Mouse (Mus musculus): ENCODE measurements at regions not wholly inside any gene's neighbourhood (a gene's known extent, or its start where the extent isn't known, plus 50 kb on each side); places are given as distances from the start of the nearest gene placed in this dataset.

DNA sequence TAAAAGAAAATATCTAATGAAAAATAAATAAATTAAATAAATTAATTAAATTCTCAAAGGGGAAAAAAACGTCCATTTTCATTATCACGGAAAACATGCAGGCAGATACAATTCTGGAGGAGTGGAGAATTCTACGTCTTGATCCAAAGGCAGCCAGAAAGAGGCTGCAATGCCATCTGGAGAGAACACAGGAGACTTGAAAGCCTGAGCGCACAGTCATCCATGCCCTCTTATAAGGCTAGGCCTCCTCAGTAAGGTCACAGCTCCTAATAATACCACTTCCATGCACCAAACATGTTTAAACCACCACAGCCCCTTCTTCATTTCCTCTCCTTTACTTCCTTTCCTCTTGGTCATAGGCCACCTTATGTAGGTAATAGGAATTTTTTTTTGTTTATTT is 307.1 kb downstream of the Etv1 start:
- no peak for DNase-seq

GRCm38 (mm10) chr12:39094638-39095230 is 315.6 kb downstream of the Etv1 start:
- no peak for DNase-seq

- no peak for DNase-seq
Measured at GRCm38 (mm10) chr12:39123391-39124095, 344.4 kb downstream of the Etv1 start.

DNA sequence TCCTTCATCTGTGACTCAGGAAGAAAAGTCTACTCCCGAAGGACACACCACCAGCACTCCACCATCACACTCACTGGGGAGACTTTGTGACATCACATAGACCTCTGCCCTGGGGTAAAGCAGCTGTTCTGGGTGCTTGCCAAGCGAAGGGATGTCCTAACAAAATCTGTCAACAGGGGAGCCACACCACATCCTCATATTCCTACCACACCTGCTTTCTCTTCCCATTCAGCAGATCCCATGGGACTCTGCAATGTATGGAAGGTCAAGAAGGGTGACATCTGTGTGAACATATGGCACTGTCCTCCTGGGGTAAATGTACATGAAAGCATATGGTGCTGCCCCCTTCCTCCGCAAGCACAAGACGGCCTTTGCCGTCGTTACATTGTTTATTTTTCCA is 375.5 kb downstream of the Etv1 start:
- DNase-seq = no peak

DNA sequence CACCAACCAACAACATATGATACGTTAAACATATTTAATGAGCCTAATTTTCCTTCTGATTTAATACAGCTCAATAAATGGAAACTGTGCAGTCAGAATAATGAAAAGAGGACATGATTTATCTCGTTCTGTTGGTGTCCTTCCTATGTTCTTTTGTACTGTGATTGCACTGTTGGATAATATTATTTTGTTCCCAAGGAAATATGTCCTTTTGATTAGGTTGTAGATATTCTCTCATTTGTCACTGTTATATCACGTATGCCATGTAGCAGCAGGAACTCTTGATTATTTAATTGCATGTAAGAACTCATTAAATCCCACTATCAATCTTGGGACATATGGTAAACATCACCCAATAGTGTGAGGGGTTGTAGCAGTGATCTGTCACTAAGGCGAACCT is 397.8 kb downstream of the Etv1 start:
- no peak for DNase-seq

GRCm38 (mm10) chr12:39224073-39224472 is 444.9 kb downstream of the Etv1 start:
- no peak for DNase-seq

- DNase-seq = no peak
Measured at GRCm38 (mm10) chr12:39256605-39257004, 477.4 kb downstream of the Etv1 start.

GRCm38 (mm10) chr12:39257571-39257970 is 478.4 kb downstream of the Etv1 start:
- DNase-seq = no peak

- no peak for DNase-seq
Measured at GRCm38 (mm10) chr12:39289676-39290075, 510.5 kb downstream of the Etv1 start.

- DNase-seq = no peak
Measured at GRCm38 (mm10) chr12:39301351-39302212, 522.4 kb downstream of the Etv1 start.

- DNase-seq = no peak
Measured at GRCm38 (mm10) chr12:39302213-39302591, 523.0 kb downstream of the Etv1 start.

- DNase-seq = no peak
Measured at GRCm38 (mm10) chr12:39307746-39308145, 528.6 kb downstream of the Etv1 start.

- DNase-seq = no peak
Measured at GRCm38 (mm10) chr12:39309905-39310304, 530.7 kb downstream of the Etv1 start.

GRCm38 (mm10) chr12:39317229-39317628 is 538.0 kb downstream of the Etv1 start:
- peak; percentile 97 for DNase-seq

GRCm38 (mm10) chr12:39321453-39321852 is 542.3 kb downstream of the Etv1 start:
- DNase-seq = no peak

DNA sequence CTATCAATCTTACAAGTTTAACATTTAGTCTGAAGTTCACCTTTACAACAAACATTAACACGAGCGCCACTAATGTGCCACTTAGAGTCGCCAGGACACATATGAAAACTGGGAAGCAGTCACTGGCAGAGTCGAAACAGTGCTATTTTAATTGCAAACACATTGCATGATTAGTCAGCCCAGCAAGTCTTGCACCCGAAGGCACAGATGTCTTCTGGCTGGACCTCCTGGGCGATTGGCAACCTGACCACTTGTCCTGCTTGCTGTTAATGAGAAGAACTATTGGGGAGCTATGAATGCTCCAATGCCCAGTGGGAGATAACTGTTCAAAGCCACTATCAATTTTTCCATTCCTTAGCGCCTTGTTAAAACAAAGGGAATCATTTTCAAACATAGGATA is 547.0 kb downstream of the Etv1 start:
- peak; percentile 94 for DNase-seq

DNA sequence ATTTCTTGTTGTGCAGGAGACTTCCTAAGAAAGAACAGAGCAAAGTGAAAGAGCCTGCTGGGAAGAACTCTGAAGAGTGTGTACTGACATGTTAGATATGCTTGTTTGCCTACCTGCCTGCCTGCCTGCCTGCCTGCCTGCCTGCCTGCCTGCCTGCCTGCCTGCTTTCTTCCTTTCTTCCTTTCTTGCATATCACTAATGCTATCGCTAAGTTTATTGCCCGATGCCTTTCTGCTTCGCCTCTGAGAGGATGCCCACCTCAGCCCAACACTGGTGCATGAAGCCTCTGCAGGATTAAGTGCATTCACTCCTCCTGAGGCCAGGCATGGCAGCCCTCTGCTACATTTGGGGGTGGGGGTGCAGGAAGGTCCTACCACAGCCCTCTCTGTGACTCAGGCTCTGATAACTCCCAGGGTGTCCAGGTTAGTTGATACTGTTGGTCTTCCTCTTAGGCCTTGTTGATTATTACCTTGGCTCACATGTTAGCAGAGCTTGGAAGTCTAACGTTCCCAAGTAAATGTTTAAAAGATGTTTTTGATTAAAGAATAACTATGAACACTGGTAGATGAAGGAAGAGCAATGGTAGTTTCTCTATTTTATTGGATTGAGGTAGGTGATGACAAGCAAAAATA is 547.6 kb downstream of the Etv1 start:
- DNase-seq = peak; percentile 39

DNA sequence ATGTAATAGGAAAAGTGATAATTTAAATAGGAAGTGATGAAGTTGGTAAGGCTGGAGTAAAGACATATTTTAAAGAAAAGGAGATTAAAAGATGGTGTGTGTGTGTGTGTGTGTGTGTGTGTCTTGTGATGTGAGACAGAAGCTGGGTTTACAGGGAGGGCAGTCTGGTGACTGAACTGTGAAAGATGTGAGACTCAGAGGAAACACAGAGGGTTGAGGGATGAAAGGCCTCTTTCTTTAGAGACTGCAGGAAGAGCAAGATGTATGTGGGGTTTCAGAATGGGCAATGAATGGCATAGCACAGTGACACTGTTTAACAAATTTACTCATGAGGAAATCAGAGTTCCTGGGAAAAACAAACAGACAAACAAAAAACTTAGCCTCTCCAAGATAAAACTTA is 549.2 kb downstream of the Etv1 start:
- DNase-seq = no peak

GRCm38 (mm10) chr12:39339101-39339538 is 559.9 kb downstream of the Etv1 start:
- DNase-seq = peak; percentile 46

DNA sequence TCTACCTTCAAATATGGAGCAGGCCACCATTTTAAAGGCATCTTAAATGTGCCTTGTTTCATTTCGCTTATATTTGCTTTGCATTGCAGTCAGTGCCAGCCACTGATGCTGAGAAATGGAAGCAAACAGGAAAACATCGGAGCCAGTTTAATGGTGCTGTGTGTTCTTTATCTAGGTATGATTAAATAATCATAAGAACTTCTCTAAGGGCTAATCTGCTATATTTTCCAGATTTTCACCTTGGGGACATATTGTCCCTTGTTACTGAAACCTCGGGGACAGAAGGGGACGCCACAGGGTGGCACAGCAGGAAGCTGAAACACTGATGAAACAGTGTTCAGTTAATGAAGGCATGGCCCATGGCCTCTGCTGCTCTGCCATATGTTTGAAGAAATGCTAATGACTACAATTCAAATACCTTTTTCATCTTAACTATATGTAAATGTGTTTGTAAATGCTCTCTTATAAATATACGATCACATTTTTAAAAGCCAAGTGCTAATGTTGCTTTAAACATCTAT is 562.6 kb downstream of the Etv1 start:
- DNase-seq = peak; percentile 96

DNA sequence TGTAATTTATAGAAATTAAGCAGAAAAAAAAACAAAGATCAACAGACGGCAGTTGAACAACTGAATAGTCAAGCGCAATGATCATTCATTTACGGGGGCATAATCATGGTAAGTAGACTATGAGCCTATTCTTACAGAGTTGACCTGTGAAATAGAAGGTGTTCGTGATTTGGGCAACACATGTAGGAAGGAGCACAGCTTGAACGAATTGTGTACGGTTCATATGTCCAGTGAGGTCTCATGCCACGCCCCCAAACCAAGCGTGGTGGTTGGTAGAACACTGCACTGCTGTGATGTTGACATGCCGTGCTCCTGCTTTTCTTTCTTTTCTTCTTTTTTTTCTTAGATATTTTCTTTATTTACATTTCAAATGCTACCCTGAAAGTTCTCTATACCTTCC is 563.1 kb downstream of the Etv1 start:
- DNase-seq = peak; percentile 47

GRCm38 (mm10) chr12:39371480-39372245 is 592.5 kb downstream of the Etv1 start:
- peak; percentile 52 for DNase-seq

Data from cerebellum, adult 11 months (tissue).